Mouse (Mus musculus) layer of hippocampus, adult 9-10 months (tissue): ENCODE data around the gene 4931409K22Rik.

Experiments
- DNase-seq: peaks from one replicate; pipeline ENCODE4 v3.0.0; 2022; ENCODE audit warnings: low spot score

The 4931409K22Rik gene

DNA sequence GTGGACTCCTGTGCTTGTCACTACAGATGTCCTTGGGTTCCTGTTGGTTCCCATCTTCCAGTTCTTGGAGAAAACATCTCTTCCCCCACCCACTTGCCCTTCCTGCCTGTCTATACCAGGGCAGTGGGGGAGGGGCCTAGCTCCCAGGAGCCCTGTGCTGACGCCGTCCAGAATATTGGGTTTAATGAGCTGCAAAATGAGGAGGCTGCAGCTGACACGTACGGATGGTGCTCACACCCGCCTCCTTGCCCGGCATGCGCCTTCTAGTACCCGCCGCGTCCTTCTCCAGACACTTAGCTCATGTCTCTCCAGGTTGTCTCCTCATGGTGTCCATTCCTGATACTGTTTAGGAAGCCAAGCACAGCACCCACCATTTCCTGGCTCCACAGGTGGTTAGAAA, 57.5 kb downstream of the 4931409K22Rik start:
- no peak for DNase-seq

- DNase-seq = no peak
These were observed 59.1 kb downstream of the 4931409K22Rik start for GRCm38 (mm10) chr5:24497526-24497925.

DNA sequence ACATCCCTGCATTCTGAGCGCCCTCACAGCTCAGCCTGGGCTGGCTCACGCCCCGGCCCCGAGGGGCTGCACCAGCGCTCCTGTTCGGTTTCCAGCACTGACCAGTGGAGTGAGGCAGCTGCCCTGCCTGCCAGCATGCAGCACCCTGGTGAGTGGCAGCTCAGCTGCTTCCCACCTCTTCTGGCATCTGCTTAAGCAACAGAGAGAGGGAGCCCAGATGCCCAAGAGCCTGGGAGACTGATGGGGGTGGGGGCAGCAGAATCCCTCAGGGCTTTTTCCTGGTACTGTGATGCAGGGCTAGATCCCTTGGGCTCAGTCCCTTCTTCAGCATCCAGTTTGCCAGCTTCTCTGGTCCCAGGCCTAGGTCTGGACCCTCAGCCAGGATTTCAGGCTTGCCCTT, 59.9 kb downstream of the 4931409K22Rik start:
- no peak for DNase-seq

DNA sequence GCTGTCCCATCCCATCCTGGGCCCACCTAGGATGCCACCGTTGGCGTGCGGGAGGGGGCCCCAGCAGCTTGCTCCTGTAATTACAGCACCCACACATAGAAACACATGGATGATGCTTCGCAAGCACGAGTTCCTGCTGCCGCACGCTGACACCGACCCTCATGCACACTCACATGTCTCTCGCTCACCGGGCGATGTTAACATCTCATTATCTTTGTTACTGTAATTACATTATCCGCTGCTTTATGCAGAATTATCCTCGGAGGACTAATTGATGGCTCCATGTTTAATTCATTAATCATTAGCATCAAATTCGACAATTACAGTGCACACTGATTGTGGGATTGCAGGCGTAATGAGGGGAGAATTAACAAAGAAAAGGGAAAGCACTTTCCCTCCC, 61.6 kb downstream of the 4931409K22Rik start:
- no peak for DNase-seq
